Mouse (Mus musculus) forebrain, embryonic 14.5 days (tissue): Measurements from ENCODE around the gene Strn4. TPM values are rescaled to one million over a fixed set of nuclear protein-coding genes. Genes with fewer than 3 reads are reported as not detected.

Experiments
- ATAC-seq: fragments of 200-750 bp; cut with Nextera tagmentation; 2 replicates; pipeline ENCODE4 v1.8.0; 2017; ENCODE audit warnings: mild to moderate bottlenecking, moderate library complexity
- DNase-seq: peaks from one replicate; pipeline ENCODE4 v3.0.0-alpha.2; 2015; ENCODE audit warnings: low spot score
- H3K27ac ChIP-seq: fragments of 300-500 bp; sonication (generic); 2 replicates; pipeline ENCODE4 v1.5.1; 2014; ENCODE audit warnings: low read depth, mild to moderate bottlenecking, control low read depth, low read length, moderate library complexity
- H3K27me3 ChIP-seq: fragments of 300-500 bp; sonication (generic); replicated peaks from 2 replicates; pipeline ENCODE4 v1.6.1; 2014; ENCODE audit warnings: low read length, control low read depth, mixed read lengths; ENCODE audit not compliant: control insufficient read depth, insufficient read depth
- H3K36me3 ChIP-seq: fragments of 300-500 bp; sonication (generic); 2 replicates; pipeline ENCODE4 v1.6.1; 2014; ENCODE audit warnings: low read length, control low read depth; ENCODE audit not compliant: control insufficient read depth, insufficient read depth
- H3K4me1 ChIP-seq: fragments of 300-500 bp; sonication (generic); 2 replicates; pipeline ENCODE4 v1.6.1; 2014; ENCODE audit warnings: antibody characterized with exemption, low read length, control low read depth; ENCODE audit not compliant: control insufficient read depth, insufficient read depth
- H3K4me2 ChIP-seq: fragments of 300-500 bp; sonication (generic); 2 replicates; pipeline ENCODE4 v1.6.1; 2014; ENCODE audit warnings: mild to moderate bottlenecking, control low read depth, low read length
- H3K4me3 ChIP-seq: fragments of 300-500 bp; sonication (generic); 2 replicates; pipeline ENCODE4 v1.5.1; 2014; ENCODE audit warnings: low read depth, low read length, control low read depth
- H3K9ac ChIP-seq: fragments of 300-500 bp; sonication (generic); 2 replicates; pipeline ENCODE4 v1.6.1; 2014; ENCODE audit warnings: mild to moderate bottlenecking, low read length, control low read depth, moderate library complexity
- H3K9me3 ChIP-seq: fragments of 300-500 bp; sonication (generic); replicated peaks from 2 replicates; pipeline ENCODE4 v1.6.1; 2016; ENCODE audit warnings: low read length, control low read depth, mixed read lengths; ENCODE audit not compliant: control insufficient read depth
- WGBS: fragments of 180-500 bp; shearing (Covaris S2); extraction: QIAGEN DNeasy Blood & Tissue Kit; methylation state at CpG from one replicate; pipeline ENCODE4 v1.1.7; 2014; 5-methylcytosine and 5-hydroxymethylcytosine counted together
- polyA plus RNA-seq: library from polyadenylated mRNA; unstranded; fragments of >200 nt; fragmentation: Nextera tagmentation; extraction: Ambion mirVana; gene quantifications from 2 replicates; pipeline ENCODE4 v1.2.1, GENCODE M21; 2014

Strn4 gene
- polyA plus RNA-seq, 1 experiment from 2014 or later: 175 TPM

GRCm38 (mm10) chr7:16842645-16843063 lies 27.0 kb downstream of the Strn4 start, which contains the start of gene Prkd2:
TSS of gene Prkd2 (plus strand) at chr7:16842902.
- Histone ChIP-seq H3K4me1 (peaks cover 11% of the 10 kb centered on the region; the same call in 1 of the 2 replicates), H3K27me3 (no peaks in the 10 kb centered on the region), H3K4me2 (peak within 1 kb of the TSS; percentile 67), H3K27ac (peak within 1 kb of the TSS; percentile 44; the same call in 1 of the 2 replicates), H3K4me3 (peak within 1 kb of the TSS; percentile 53), H3K36me3 (peaks cover 37% of the 10 kb centered on the region), H3K9me3 (no peaks in the 10 kb centered on the region), H3K9ac (peak within 1 kb of the TSS; percentile 68)
- ATAC-seq (peak; percentile 93), DNase-seq (peak; percentile 93)
- WGBS: under 1% methylated on average over 32 of the region's 32 CpGs

- Histone ChIP-seq H3K9me3 (no peaks in the 10 kb centered on the region), H3K4me1 (peaks cover 11% of the 10 kb centered on the region; the same call in 1 of the 2 replicates), H3K36me3 (peaks cover 28% of the 10 kb centered on the region), H3K27ac (no peak overlapping the region), H3K9ac (peak overlapping the region; percentile 68), H3K4me3 (peak overlapping the region; percentile 53), H3K4me2 (peak overlapping the region; percentile 67), H3K27me3 (no peaks in the 10 kb centered on the region)
- DNase-seq (peak; percentile 32), ATAC-seq (peak; percentile 19; the same call in 1 of the 2 replicates)
- WGBS: 1% methylated on average over 33 of the region's 33 CpGs
These were observed 27.9 kb downstream of the Strn4 start for GRCm38 (mm10) chr7:16843441-16844171.

GRCm38 (mm10) chr7:16844696-16845071 lies 29.0 kb downstream of the Strn4 start:
- Histone ChIP-seq H3K4me3 (no peak overlapping the region), H3K4me1 (peaks cover 11% of the 10 kb centered on the region; the same call in 1 of the 2 replicates), H3K27me3 (no peaks in the 10 kb centered on the region), H3K9ac (no peak overlapping the region), H3K4me2 (peak overlapping the region; percentile 67; the same call in 1 of the 2 replicates), H3K9me3 (no peaks in the 10 kb centered on the region), H3K27ac (no peak overlapping the region), H3K36me3 (peaks cover 22% of the 10 kb centered on the region)
- ATAC-seq: no peak
- 58% methylated on average over 3 of the region's 3 CpGs for WGBS
- no peak for DNase-seq

GRCm38 (mm10) chr7:16845072-16845819 lies 29.6 kb downstream of the Strn4 start:
- Histone ChIP-seq H3K4me2 (peak overlapping the region; percentile 67; the same call in 1 of the 2 replicates), H3K27me3 (no peaks in the 10 kb centered on the region), H3K9me3 (no peaks in the 10 kb centered on the region), H3K36me3 (peaks cover 22% of the 10 kb centered on the region), H3K4me3 (no peak overlapping the region), H3K27ac (no peak overlapping the region), H3K9ac (peak overlapping the region; percentile 40; the same call in 1 of the 2 replicates), H3K4me1 (peaks cover 11% of the 10 kb centered on the region; the same call in 1 of the 2 replicates)
- DNase-seq (no peak), ATAC-seq (no peak)
- WGBS: 39% methylated on average over 14 of the region's 14 CpGs

GRCm38 (mm10) chr7:16845820-16846167 lies 30.1 kb downstream of the Strn4 start:
- DNase-seq: no peak

GRCm38 (mm10) chr7:16846775-16847174 lies 31.1 kb downstream of the Strn4 start:
- Histone ChIP-seq H3K36me3 (peaks cover 16% of the 10 kb centered on the region; the same call in 1 of the 2 replicates), H3K4me3 (no peak overlapping the region), H3K9me3 (no peaks in the 10 kb centered on the region), H3K4me2 (no peak overlapping the region), H3K27me3 (no peaks in the 10 kb centered on the region), H3K9ac (no peak overlapping the region), H3K27ac (no peak overlapping the region), H3K4me1 (peaks cover 11% of the 10 kb centered on the region; the same call in 1 of the 2 replicates)
- DNase-seq (no peak), ATAC-seq (no peak)
- 96% methylated on average over 5 of the region's 5 CpGs for WGBS

More at GRCm38 (mm10) chr7:16845820-16846167, 30.1 kb downstream of the Strn4 start:
- Histone ChIP-seq H3K4me1 (peaks cover 11% of the 10 kb centered on the region; the same call in 1 of the 2 replicates), H3K9ac (0 out of 2 replicates have a peak overlapping the region, but pooled peaks have one; percentile 40), H3K9me3 (no peaks in the 10 kb centered on the region), H3K4me3 (no peak overlapping the region), H3K4me2 (no peak overlapping the region), H3K36me3 (peaks cover 18% of the 10 kb centered on the region), H3K27me3 (no peaks in the 10 kb centered on the region), H3K27ac (no peak overlapping the region)
- 43% methylated on average over 10 of the region's 10 CpGs for WGBS
- ATAC-seq: no peak

GRCm38 (mm10) chr7:16847507-16847906 lies 31.8 kb downstream of the Strn4 start:
- DNase-seq (no peak), ATAC-seq (no peak)
- Histone ChIP-seq H3K4me1 (peaks cover 9% of the 10 kb centered on the region; the same call in 1 of the 2 replicates), H3K36me3 (peaks cover 23% of the 10 kb centered on the region; the same call in 1 of the 2 replicates), H3K9ac (no peak overlapping the region), H3K27me3 (no peaks in the 10 kb centered on the region), H3K4me2 (no peak overlapping the region), H3K4me3 (no peak overlapping the region), H3K9me3 (no peaks in the 10 kb centered on the region), H3K27ac (no peak overlapping the region)
- 86% methylated on average over 19 of the region's 19 CpGs for WGBS

- no peak overlapping the region for H3K4me3 ChIP-seq
- ATAC-seq: no peak
- 11% methylated on average over 17 of the region's 17 CpGs for WGBS
These were observed 32.9 kb downstream of the Strn4 start for GRCm38 (mm10) chr7:16848579-16848978.

More at GRCm38 (mm10) chr7:16848579-16848978, 32.9 kb downstream of the Strn4 start:
- Histone ChIP-seq H3K9me3 (no peaks in the 10 kb centered on the region), H3K36me3 (peaks cover 32% of the 10 kb centered on the region), H3K9ac (no peak overlapping the region), H3K27ac (no peak overlapping the region), H3K4me1 (peaks cover 9% of the 10 kb centered on the region; the same call in 1 of the 2 replicates), H3K27me3 (no peaks in the 10 kb centered on the region), H3K4me2 (no peak overlapping the region)
- peak; percentile 49 for DNase-seq
